Mouse (Mus musculus) kidney, adult 2 months (tissue): ENCODE results near the gene Arl8b.

Experiments used
- CTCF ChIP-seq: fragments of 200-500 bp; conservative IDR thresholded peaks from 2 replicates; pipeline ENCODE4 v1.5.1; 2011; ENCODE audit warnings: low read depth, mild to moderate bottlenecking, control low read depth, low read length, moderate library complexity, mixed read lengths; ENCODE audit not compliant: insufficient read depth, insufficient read length
- POLR2A ChIP-seq: fragments of 200-500 bp; IDR thresholded peaks from one replicate; pipeline ENCODE4 v1.6.1; 2011; ENCODE audit warnings: low read depth, low read length, control low read depth

GRCm38 (mm10) chr6:108861226-108861625, 78.3 kb downstream of the Arl8b start:
- TF ChIP-seq CTCF (no peak), POLR2A (no peak)
